Mouse (Mus musculus) cerebellum, adult 2 months (tissue): ENCODE measurements around the gene Rassf4.

Experiments
- CTCF ChIP-seq: fragments of 200-500 bp; IDR thresholded peaks from 2 replicates; pipeline ENCODE4 v1.5.1; 2011; ENCODE audit warnings: low read depth, mild to moderate bottlenecking, control low read depth, low read length, moderate library complexity, borderline replicate concordance; ENCODE audit not compliant: insufficient read depth
- POLR2A ChIP-seq: fragments of 200-500 bp; IDR thresholded peaks from 2 replicates; pipeline ENCODE4 v1.6.1; 2011; ENCODE audit warnings: low read length, control low read depth, borderline replicate concordance; ENCODE audit not compliant: insufficient read depth

- TF ChIP-seq CTCF: no peak
- TF ChIP-seq POLR2A: no peak
These were observed 9.7 kb downstream of the Rassf4 start for GRCm38 (mm10) chr6:116664031-116664430.
